Mouse (Mus musculus): ENCODE measurements around the gene Crmp1.

DNA sequence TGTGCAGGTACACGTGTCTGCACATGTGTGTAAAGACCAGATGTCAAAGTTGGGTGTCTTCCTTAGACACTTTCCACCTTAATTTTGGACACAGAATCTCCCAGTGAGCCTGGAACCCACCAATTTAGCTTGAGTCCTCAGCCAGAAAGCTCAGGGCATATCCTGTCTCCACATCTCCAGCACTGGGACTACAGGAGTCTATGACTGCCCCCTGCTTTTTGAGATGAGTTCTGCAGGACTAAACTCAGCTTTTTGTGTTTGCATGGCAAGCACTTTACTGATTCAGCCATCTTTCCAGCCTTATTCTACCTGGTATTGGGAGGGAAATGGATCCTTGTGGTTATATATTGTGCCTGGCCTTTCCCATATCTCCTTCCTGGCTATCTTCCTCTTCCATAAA is 36.3 kb upstream of the Crmp1 start:
- TF ChIP-seq CTCF (IDR thresholded peaks at IDR 0.05; ENCODE audit: low read depth) (peak; percentile 32; the same call in 1 of the 2 replicates), EP300 (optimal IDR thresholded peaks at IDR 0.05) (no peak)
